Mouse (Mus musculus) embryonic facial prominence, embryonic 15.5 days (tissue): Measurements from ENCODE around the gene Tsc22d3. TPM values are rescaled to one million over a fixed set of nuclear protein-coding genes. Genes with fewer than 3 reads are reported as not detected.
A peak's percentile ranks its signal among the peaks of the same experiment; 100 is the strongest.

Experiments
- ATAC-seq: fragments of 200-750 bp; cut with Nextera tagmentation; 2 replicates; pipeline ENCODE4 v1.8.0; 2017; ENCODE audit warnings: low read depth, moderate TSS enrichment; ENCODE audit not compliant: insufficient number of reproducible peaks, low FRiP score, low TSS enrichment
- H3K27ac ChIP-seq: fragments of 300-500 bp; sonication (generic); replicated peaks from 2 replicates; pipeline ENCODE4 v1.5.1; 2015; ENCODE audit warnings: mild to moderate bottlenecking, inconsistent platforms
- H3K27me3 ChIP-seq: fragments of 300-500 bp; sonication (generic); 2 replicates; pipeline ENCODE4 v1.6.1; 2015; ENCODE audit warnings: inconsistent platforms
- H3K36me3 ChIP-seq: fragments of 300-500 bp; sonication (generic); 2 replicates; pipeline ENCODE4 v1.6.1; 2015; ENCODE audit warnings: mild to moderate bottlenecking, inconsistent platforms
- H3K4me1 ChIP-seq: fragments of 300-500 bp; sonication (generic); 2 replicates; pipeline ENCODE4 v1.6.1; 2015; ENCODE audit warnings: inconsistent platforms
- H3K4me2 ChIP-seq: fragments of 300-500 bp; sonication (generic); replicated peaks from 2 replicates; pipeline ENCODE4 v1.6.1; 2015; ENCODE audit warnings: mild to moderate bottlenecking, inconsistent platforms
- H3K4me3 ChIP-seq: fragments of 300-500 bp; sonication (generic); replicated peaks from 2 replicates; pipeline ENCODE4 v1.5.1; 2015; ENCODE audit warnings: mild to moderate bottlenecking, inconsistent platforms
- H3K9ac ChIP-seq: fragments of 300-500 bp; sonication (generic); 2 replicates; pipeline ENCODE4 v1.6.1; 2015; ENCODE audit warnings: inconsistent platforms
- H3K9me3 ChIP-seq: fragments of 300-500 bp; sonication (generic); replicated peaks from 2 replicates; pipeline ENCODE4 v1.6.1; 2016; ENCODE audit warnings: inconsistent platforms
- WGBS: fragments of 180-500 bp; shearing (Covaris S2); methylation state at CpG from one replicate; pipeline ENCODE4 v1.1.7; 2015; 5-methylcytosine and 5-hydroxymethylcytosine counted together
- polyA plus RNA-seq: library from polyadenylated mRNA; unstranded; fragments of >200 nt; fragmentation: Nextera tagmentation; extraction: Ambion mirVana; gene quantifications from 2 replicates; pipeline ENCODE4 v1.2.1, GENCODE M21; 2015

The Tsc22d3 gene
- polyA plus RNA-seq, 1 experiment from 2014 or later, result 129 TPM

DNA sequence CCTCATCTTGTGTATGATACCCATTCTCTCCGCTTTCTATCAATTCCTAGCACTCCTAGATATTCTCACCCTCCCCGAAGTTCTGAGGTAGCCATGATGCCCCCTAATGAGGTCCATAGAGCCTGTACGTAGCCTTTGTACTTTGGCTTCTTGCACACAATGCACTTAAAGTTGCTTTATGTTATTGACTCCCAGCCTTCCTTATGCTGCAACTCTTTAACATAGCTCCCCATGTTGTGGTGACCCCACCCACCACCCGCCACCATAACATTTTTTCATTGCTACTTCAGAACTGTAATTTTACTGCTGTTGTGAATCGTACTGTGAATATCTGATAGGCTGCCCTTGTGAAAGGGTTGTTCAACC is 74.2 kb downstream of the Tsc22d3 start:
- no peak for ATAC-seq
- H3K4me1 ChIP-seq, result no peaks in the 10 kb centered on the region
- no peak overlapping the region for H3K4me3 ChIP-seq
- no peak overlapping the region for H3K9ac ChIP-seq
- no peaks in the 10 kb centered on the region for H3K36me3 ChIP-seq
- WGBS, result 84% methylated on average over 5 of the region's 5 CpGs
- H3K9me3 ChIP-seq, result no peaks in the 10 kb centered on the region
- H3K4me2 ChIP-seq, result no peak overlapping the region
- no peak overlapping the region for H3K27ac ChIP-seq
- H3K27me3 ChIP-seq, result no peaks in the 10 kb centered on the region; the same call in 1 of the 2 replicates

DNA sequence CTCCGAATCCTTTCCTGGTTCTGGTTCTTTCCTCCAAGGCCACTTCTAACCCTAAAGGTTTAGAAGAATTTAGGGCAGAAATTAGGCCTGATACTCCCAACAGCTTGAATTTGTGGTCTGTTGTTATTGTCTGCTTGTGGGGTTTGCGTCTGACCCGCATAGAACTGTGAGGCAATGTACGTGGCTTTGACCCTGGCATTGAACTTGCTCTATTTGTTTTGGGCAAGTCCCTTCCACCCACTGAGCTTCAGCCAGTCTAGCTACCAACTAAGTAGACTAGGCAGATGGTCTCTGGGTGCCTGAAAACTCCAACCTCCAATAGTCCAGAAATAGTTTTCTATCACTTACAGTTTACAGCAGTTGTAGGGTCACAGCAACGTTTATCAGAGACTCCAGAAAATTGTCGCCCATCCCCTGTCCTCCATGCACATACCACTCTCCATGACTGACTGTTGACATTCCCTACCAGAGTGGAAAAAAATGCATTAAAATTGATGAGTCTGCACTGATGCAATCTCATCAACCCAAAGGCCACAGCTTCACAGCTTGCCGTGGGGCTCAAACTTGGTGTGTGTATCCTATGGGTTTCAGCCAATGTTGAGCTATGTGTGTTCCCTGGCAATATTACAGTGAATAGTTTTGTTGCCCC is 74.7 kb downstream of the Tsc22d3 start:
- H3K4me3 ChIP-seq, result no peak overlapping the region
- 89% methylated on average over 7 of the region's 7 CpGs for WGBS
- no peak overlapping the region for H3K4me2 ChIP-seq
- no peak overlapping the region for H3K9ac ChIP-seq
- no peak for ATAC-seq
- H3K27me3 ChIP-seq, result no peaks in the 10 kb centered on the region; the same call in 1 of the 2 replicates
- H3K27ac ChIP-seq, result no peak overlapping the region
- no peaks in the 10 kb centered on the region for H3K9me3 ChIP-seq
- H3K4me1 ChIP-seq, result no peaks in the 10 kb centered on the region
- no peaks in the 10 kb centered on the region for H3K36me3 ChIP-seq

DNA sequence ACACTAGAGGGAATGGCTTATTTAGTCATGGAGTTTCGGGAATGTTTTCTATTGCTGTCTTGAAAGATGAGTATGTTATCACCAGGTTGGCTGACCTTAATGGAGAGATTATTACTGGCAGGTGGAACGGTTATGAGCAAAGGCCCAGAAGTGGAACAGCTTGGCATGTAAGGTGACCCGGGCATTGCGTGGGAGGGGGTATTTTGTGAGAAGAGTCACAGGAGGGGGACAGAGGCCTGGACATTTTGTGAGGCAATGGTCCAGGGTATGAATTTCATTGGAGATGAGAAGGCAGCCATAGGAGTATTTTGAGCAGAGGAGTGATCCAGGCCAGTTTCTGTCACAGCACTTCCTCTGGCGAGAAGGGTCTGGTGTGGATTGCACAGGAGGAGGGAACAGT is 76.2 kb downstream of the Tsc22d3 start:
- no peak overlapping the region for H3K27ac ChIP-seq
- WGBS, result 82% methylated on average over 5 of the region's 5 CpGs
- H3K27me3 ChIP-seq, result no peaks in the 10 kb centered on the region; the same call in 1 of the 2 replicates
- no peaks in the 10 kb centered on the region for H3K4me1 ChIP-seq
- H3K4me2 ChIP-seq, result no peak overlapping the region
- H3K9ac ChIP-seq, result no peak overlapping the region
- H3K9me3 ChIP-seq, result no peaks in the 10 kb centered on the region
- ATAC-seq, result no peak
- no peak overlapping the region for H3K4me3 ChIP-seq
- no peaks in the 10 kb centered on the region for H3K36me3 ChIP-seq

DNA sequence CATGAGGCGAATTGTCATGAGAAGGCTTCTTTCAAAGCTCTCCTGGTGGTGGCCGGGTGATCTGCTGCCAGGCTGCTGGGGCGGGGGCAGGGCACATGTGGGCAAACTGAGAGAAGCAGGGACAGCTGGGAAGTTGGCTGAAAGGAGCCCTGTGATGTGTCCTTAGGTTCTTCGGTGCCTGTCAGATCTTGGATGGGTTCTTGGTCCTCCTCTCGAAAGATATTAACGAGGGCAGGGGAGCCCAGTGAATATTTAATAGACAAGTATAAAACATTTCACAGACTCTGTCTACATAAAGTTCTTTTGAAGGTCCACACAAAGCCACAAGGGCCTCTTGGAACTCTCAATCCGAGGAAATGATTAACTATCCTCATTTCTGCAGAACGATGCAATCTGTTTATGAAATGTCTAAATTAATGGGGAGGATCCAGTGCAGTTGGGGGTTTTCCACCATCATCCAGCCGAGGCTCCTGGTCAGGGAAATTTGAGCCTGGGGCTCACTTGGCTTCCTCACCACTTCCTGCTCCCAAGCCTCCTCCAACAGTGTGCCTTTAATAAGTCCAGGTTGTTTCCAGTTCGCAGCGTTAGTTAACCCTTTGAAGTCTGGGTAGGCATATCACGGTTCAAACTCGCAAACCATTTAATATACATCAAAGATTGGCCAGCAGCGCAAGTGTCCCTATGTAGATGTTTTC is 78.2 kb downstream of the Tsc22d3 start:
- no peak for ATAC-seq
- Histone ChIP-seq H3K4me1 (no peaks in the 10 kb centered on the region), H3K4me3 (no peak overlapping the region), H3K9me3 (no peaks in the 10 kb centered on the region), H3K4me2 (no peak overlapping the region), H3K36me3 (no peaks in the 10 kb centered on the region), H3K27ac (no peak overlapping the region), H3K9ac (no peak overlapping the region), H3K27me3 (peaks cover 3% of the 10 kb centered on the region; the same call in 1 of the 2 replicates)
- 48% methylated on average over 14 of the region's 14 CpGs for WGBS

DNA sequence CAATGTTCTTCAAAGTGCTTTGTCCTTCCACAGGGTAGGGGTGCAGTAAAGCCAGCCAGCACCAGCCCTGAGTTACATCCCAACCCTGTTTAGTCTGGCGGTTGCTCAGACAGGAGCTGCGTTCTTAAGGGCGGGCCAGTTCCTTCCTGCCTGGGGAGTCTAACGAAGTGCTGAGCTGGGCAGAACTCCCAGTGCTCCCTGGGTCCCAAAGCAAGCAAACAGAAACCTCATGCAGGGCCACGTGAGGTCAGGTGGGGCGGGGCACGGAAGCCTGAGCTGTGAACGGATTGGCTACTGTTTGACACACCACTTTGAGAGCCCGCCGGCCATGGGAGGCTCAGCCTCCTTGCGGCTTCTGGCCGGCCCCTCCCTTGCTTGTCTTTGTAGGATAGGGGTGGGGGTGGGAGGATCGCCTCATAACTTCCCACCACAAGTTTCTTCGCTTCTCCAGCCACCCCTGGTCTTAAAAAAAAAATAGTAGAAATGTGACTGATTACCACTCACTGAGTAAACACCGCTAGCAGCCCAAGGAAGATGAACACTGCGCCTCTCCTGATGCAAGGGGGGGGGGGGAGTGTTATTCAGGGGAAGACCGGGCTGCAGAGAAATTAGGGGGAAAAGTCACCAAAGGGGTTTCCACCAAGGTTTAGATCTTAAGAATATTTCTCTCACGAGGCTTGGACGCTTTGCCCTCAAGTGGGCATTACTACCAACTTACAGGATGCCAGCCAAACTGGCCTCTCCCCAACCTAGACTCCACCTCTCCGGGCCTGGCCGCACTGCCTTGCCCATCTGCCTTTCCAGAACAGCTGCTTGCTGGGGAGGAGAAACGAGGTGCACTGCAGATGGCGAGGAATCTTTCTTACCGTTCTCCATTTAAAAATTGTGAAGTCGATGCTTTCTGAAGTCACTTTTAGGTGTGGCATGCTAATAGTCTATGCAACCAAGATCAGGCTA is 80.0 kb downstream of the Tsc22d3 start:
- H3K4me3 ChIP-seq, result peak overlapping the region; percentile 16

DNA sequence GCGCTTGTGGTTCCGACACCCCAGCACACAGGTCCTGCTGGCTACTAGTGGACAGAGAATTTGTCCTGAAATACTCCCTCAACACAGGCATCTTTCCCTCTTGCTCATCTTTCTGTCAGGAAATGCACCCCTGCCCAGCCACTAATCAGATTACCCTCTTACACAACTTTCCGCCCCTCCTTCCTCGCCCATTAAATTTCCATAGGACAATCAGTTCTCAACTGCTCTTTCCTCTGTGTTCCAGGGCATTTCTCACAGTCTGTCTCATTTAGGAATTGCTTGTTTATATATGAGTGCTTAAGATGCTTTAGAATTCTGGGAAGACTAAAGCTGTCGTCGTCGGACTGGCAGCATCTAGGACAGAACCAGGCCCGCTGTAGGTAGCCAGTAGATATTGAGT is 82.1 kb downstream of the Tsc22d3 start:
- 77% methylated on average over 8 of the region's 8 CpGs for WGBS
- H3K9me3 ChIP-seq, result no peaks in the 10 kb centered on the region
- no peak overlapping the region for H3K27ac ChIP-seq
- H3K9ac ChIP-seq, result no peak overlapping the region
- H3K36me3 ChIP-seq, result no peaks in the 10 kb centered on the region
- peaks cover 5% of the 10 kb centered on the region; the same call in 1 of the 2 replicates for H3K27me3 ChIP-seq
- no peak overlapping the region for H3K4me3 ChIP-seq
- ATAC-seq, result no peak
- H3K4me2 ChIP-seq, result no peak overlapping the region
- no peaks in the 10 kb centered on the region for H3K4me1 ChIP-seq

More for the DNA sequence above, 80.0 kb downstream of the Tsc22d3 start:
- 20% methylated on average over 25 of the region's 25 CpGs for WGBS
- H3K27ac ChIP-seq, result peak overlapping the region; percentile 74
- no peaks in the 10 kb centered on the region for H3K36me3 ChIP-seq
- H3K4me1 ChIP-seq, result no peaks in the 10 kb centered on the region
- H3K4me2 ChIP-seq, result peak overlapping the region; percentile 38
- no peak overlapping the region for H3K9ac ChIP-seq
- ATAC-seq, result peak; percentile 96
- H3K27me3 ChIP-seq, result peaks cover 3% of the 10 kb centered on the region; the same call in 1 of the 2 replicates
- no peaks in the 10 kb centered on the region for H3K9me3 ChIP-seq

DNA sequence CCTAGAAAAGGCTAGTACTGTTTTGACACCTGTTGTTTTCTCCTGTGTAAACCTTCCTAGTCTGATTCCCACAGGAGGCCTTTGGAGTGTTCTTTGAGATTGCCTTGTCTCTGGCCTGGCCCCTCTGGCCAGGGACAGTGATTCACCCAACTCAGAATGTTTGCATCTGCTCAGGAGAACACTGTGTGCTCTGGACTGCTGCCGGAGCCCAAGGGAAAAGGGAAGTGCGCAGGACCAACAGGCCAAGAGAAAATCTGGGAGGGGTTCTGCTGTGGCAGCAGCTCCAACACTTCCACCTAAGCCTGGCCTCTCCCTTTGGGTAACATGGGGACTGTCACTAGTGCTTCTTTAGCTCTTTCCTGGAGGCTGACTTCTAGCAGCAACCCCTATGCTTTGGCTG is 87.1 kb downstream of the Tsc22d3 start:
- H3K9me3 ChIP-seq, result no peaks in the 10 kb centered on the region
- no peak for ATAC-seq
- 69% methylated on average over 2 of the region's 2 CpGs for WGBS
- H3K9ac ChIP-seq, result no peak overlapping the region
- peaks cover 15% of the 10 kb centered on the region; the same call in 1 of the 2 replicates for H3K4me1 ChIP-seq
- H3K4me3 ChIP-seq, result no peak overlapping the region
- no peak overlapping the region for H3K27ac ChIP-seq
- no peak overlapping the region for H3K4me2 ChIP-seq
- H3K27me3 ChIP-seq, result peaks cover 14% of the 10 kb centered on the region; the same call in 1 of the 2 replicates
- H3K36me3 ChIP-seq, result no peaks in the 10 kb centered on the region

DNA sequence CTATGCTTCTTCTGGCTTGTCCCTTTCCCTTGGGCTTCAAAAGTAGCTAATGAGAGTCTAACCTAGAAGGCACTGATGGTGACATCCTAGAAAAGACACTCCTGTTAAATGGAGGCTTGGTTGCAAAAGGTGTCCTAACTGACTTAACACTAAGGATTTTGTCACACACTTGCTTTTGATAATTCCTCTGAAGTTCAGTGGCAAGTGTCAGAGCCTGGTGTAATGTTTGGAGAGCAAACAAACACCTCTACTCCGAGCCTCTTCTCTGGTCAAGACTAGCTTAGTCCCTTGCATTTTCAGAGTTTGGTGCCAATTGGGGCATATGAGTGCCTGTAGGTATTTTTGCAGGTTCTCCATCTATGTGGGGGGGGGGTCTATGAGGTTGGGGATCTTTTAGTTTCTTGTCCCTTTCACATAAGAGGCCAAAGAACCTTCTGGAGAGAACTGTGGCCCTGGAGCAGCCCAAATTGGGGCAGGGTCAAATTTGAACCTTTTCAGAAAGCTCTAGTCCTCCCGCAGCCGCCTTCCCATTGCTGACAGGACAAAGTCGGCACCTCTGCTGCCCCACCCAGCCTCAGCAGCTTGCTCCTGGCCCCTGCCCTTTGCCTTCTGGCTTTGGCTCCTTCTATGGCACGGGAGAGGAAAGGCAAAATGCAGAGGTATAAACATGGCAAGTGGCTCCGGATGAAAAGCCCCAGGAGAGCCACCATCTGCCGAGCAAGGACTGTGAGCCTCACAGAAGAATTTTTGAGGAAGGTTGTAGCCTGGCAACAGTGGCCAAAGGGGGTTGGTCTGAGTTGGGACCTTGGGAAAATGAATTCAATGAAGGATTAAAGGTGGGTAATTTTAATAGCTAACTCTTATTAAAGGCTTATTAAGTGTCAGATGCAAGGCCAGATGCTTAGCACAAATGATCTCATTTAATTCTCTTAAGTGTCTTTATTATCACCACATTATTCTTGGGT is 88.5 kb downstream of the Tsc22d3 start:
- no peak overlapping the region for H3K9ac ChIP-seq
- WGBS, result 62% methylated on average over 7 of the region's 7 CpGs
- H3K4me3 ChIP-seq, result no peak overlapping the region
- H3K36me3 ChIP-seq, result no peaks in the 10 kb centered on the region
- ATAC-seq, result no peak
- H3K9me3 ChIP-seq, result no peaks in the 10 kb centered on the region
- H3K4me2 ChIP-seq, result peak overlapping the region; percentile 44; the same call in 1 of the 2 replicates
- H3K4me1 ChIP-seq, result peaks cover 15% of the 10 kb centered on the region; the same call in 1 of the 2 replicates
- H3K27ac ChIP-seq, result peak overlapping the region; percentile 73
- peaks cover 13% of the 10 kb centered on the region for H3K27me3 ChIP-seq

DNA sequence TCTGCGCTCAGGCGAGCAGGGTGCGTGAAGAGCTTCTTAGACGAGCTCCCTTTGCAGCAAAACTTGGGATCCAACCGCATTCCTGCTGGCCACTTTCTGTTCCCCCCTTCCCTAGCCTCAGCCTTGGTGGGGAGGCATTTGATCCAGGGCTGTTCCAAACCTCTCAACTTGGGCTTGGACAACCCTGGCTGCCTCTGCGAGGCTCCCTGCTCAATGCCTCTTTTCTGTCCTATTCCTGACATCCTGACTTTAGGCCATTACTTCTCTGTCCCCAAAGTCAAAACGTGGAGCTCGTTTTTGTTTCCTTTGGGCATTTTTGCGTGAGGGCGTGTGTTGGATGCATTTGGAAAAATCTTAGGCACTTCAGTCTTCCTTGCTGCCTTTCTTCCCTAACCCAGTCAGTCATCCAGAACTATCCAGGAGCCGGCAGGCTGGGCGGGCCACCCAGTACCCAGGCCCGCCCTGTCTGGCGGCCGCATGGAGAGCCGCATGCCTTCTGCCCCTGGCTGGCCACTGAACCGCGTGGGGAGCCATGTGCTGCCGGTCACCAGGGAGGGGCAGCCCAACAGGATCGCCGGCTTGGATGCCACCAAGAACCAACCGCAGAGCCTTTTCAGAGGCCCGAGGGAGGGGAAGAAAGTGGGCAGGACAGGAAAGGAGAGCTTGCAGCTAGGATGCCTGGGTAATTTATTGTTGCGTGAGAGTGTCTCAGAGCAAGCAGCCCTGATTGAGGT is 89.6 kb downstream of the Tsc22d3 start:
- Histone ChIP-seq H3K36me3 (no peaks in the 10 kb centered on the region), H3K4me2 (peak overlapping the region; percentile 44), H3K4me3 (peak overlapping the region; percentile 28), H3K27ac (peak overlapping the region; percentile 73), H3K27me3 (peaks cover 13% of the 10 kb centered on the region), H3K9me3 (no peaks in the 10 kb centered on the region), H3K9ac (no peak overlapping the region), H3K4me1 (peaks cover 15% of the 10 kb centered on the region; the same call in 1 of the 2 replicates)
- 28% methylated on average over 24 of the region's 24 CpGs for WGBS
- peak; percentile 84 for ATAC-seq

DNA sequence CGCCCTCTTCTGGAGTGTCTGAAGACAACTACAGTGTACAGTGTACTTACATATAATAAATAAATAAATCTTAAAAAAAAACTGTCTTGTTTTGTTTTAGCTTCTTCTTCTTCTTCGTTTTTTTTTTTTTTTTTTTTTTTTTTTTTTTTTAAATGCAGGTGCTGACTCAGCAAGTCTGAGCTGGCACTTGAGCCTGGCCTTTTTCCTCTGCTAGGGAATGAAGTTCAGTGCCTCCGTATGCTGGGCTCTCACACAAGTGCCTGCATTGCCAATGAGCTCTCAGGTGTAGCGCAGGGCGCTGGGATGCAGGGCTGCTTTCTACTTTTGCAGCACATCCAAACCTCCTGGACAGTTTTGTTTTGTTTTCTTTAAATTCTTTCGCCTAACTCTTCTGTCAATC is 90.6 kb downstream of the Tsc22d3 start:
- Histone ChIP-seq H3K36me3 (no peaks in the 10 kb centered on the region), H3K9me3 (no peaks in the 10 kb centered on the region), H3K4me1 (peaks cover 15% of the 10 kb centered on the region; the same call in 1 of the 2 replicates), H3K4me2 (no peak overlapping the region), H3K27me3 (peaks cover 13% of the 10 kb centered on the region), H3K4me3 (no peak overlapping the region), H3K27ac (peak overlapping the region; percentile 73), H3K9ac (no peak overlapping the region)
- 48% methylated on average over 6 of the region's 6 CpGs for whole genome bisulfite sequencing
- ATAC-seq, result no peak
